Mouse (Mus musculus): ENCODE results near the gene Prkab1.
A peak's percentile ranks its signal among the peaks of the same experiment; 100 is the strongest.

Gene Prkab1

DNA sequence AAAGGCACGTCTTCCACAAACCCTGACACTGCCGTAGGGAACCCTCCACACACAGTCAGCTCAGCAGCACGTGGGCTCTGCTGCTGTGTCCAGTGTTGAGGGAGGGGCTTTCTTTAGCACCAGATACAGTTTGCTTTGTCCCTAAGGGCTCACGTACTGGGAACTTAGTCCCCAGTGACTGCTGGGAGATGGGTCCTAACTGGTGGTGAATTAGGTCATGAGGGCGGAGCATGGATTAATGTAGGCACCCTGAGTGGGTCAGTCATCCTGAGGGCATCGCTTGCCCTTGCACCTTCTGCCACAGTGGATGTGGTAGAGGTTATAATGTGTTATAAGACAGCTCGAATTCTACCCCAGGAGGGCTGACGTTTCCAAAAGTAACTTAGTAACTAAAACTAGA lies 6.9 kb downstream of the Prkab1 start:
- DNase-seq = no peak

DNA sequence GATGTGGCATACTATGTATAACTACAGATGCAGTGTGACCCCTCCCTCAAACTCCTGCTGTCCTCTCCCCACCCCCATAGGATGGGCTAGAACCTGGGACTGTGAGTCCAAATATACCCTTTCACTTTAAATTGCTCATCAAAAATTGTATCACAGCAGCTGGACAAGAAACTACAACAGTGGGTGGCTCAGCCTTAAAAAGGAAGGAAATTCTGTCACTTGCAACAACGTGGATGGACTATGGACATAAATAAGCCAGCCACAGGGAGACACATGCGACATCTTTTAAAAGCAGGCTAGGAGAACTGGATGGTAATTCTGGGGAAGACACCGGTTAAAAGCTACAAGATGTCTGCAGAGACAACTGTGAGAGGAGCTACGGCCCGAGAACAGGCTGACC lies 7.8 kb downstream of the Prkab1 start:
- no peak for DNase-seq

DNA sequence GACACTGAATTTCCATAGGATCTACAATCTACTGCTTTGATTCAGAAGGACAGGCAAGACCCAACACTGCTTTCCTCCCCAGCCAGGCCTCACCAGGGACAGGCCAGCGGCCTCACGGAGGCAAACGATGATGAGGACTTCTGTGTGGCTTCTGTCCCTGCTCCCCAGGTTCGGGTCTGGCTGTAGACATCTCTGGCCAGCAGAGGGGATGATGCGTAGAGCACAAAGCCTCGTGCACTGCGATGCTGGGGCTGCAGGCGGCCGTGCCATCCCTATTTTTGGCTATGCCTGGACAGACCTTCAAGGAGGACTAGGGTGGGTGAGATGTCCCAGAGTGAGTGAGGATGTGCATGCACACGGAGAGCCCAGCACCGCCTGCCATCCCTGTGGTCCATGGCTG lies 10.1 kb downstream of the Prkab1 start:
- no peak for DNase-seq

DNA sequence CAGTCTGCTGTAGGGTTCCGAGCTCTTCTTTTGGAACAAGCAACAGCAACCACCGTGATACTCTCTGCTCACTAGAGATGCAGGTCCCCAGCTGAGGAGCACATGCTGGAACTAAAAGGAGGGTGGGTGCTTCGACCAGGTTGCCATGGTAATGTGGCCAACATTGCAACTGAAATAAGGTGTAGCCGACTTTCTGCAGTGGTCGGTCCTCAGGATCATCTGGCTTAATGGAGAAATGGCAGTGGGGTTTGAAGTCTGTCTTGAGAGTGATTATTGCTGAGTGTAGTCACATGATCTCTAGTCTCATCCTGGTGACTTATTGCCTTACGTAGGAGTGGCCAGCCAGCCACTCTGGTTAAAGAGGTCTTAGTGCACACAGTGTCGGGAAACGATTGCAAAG lies 10.5 kb downstream of the Prkab1 start:
- DNase-seq = no peak

DNA sequence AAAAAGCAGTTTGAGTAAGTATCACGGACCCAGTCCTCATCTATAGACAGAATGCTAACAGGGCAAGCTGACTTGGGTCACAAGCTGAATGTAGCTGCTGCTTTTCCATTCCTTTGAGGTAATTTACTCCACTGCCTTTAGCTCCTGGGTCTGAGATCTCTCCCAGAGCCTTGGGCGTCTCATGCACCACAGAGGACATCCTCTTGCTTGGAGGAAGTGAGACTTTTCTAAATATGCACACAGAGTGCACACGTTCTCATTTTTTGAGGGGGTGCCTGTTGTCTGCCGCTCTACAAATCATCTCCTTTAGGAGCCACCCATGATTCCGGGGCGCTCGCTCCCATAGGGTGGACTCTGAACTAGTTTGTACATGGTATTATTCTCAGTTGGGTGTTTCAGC lies 11.8 kb downstream of the Prkab1 start:
- DNase-seq = no peak

DNA sequence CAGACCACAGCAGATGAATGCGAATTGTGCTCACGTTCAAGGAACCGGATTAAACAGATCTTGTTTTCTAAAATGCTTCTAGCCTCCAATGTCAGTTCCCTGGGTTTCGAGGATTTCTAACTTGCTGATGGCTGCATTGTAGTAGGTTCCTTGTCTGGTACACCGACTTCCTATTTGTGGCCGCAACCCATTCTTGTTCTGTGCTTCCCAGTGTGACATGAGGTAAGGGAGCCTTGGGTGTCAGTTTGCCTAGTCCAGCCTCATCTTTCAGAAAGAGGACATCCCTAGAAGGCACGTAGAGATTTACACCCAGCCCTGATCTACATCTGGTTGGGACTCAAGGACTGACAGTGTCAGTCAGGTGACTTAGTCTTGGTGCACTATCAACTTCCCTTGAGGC lies 12.6 kb downstream of the Prkab1 start:
- DNase-seq = no peak

DNA sequence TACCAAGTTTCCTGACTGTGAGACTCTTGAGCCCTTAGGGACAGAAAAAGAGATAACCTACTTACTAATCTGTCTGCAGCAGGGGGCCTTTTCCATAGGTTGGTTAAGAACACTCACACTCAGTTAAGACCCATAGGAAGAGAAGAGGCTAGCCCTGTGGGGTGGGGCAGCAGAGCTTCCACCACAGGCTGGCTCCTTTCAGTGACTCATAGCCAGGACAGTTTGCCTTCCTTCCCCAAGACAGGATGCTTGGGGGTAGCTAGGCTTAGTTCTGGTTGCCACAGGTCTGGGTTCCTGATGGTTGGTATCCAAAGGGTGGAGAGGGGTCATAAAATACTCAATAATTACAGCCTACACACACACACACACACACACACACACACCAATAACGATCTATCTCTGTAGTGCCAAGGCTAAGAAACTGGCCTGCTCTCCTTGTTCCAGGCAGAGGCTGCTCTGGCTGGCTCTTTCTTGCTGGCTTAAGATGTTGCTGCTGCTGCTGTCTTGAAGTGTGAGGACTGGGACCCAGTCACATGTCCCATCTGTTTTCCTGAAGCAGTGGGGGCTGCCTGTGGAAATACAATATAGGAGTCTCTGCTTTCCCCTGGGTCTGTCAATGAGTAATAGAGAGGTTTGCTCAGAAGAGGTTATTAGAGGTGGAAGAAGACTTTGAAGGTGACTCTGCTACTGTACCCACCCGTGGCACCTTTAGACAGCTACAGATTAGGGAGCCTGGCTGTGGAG lies 14.3 kb downstream of the Prkab1 start:
- no peak for DNase-seq

DNA sequence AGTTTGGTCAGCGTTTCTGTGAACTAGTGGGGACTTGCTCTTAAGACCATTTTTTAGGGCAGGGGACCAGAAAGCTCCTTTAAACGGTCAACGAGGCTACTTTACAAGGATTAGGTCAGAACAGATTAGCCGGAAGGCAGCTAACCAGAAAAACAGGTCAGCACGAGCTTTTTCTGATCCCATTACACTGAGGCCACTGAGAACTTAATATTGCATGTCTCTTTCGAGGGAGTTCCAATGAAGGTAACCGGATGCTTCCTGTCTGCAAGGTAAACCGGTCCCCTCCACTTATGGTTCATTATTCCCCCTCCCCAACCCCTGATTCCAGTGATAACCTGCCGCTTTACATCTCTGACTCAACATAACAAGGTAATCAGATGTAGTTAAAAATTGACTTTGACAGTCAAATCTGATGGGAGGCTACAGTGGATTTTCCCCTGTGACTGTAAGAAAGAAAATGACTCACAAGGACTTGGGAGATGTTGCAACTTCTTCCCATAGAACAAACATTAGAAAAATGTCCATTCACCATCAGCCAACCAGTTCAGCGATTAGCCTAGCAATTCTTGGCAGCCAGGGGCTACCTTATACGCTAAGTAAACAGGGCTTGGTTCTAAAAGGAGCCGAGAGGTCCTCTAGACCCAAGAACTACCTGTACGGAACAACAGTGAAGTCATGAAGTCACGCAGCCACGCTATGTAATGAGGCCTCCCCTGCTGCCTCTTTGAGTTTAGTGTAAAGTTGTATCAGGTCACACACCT lies 15.0 kb downstream of the Prkab1 start:
- peak; percentile 42 for DNase-seq

DNA sequence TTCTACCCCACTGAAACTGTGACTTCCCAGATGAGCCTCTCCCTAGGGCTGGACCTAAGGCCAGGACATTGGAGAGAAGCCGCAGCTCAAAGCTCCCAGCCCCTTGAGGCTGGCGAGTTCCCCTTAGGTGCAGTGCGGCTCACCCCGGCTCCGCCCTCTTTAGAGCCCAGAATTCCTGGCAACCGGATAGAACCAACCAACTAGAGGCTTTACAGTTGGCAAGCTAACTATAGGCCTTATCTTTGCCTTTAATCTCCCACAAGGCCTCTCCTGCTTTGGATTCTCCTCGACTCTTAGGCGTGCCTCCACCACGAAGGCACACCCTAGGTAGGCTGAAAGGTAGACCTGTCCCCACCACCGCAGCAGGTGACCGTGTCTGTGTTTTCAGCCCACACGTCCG lies 16.6 kb downstream of the Prkab1 start:
- peak; percentile 37 for DNase-seq

DNA sequence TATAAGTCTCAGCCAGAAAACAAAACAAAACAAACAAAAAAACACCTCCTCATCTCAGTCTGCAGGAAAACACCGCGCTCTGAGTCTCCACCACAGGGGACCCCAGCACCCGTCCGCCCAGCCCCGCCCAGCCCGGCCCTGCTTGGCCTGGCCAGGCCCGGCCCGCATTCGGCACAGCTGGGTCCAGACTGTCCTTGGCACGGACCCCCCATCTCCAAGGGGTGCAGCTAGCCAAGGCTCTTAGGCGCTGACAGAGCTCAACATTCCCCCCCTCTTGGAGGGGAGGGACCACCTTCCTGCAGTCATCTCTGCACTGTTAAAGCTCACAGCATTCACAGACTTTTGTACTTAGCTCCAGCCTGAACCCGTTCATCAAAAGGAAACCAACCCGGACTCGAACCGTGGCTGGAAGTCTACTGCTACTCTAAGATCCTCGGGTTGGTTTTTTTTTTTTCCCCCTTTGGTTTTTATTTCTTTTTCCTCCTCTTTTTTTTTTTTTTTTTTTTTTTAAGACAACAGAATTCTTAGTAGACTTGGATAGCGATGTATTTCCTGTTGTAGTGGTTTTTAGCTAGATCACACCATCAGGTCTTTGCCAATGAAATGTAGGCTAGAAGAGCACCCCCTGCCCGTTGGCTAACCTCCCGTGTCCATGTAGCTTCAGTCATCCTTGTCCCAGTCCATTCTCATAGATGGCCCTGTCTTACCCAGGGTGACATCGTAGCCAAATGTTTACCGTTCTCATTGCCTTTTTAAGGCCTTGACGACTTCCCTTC lies 17.8 kb downstream of the Prkab1 start:
- DNase-seq = peak; percentile 66

DNA sequence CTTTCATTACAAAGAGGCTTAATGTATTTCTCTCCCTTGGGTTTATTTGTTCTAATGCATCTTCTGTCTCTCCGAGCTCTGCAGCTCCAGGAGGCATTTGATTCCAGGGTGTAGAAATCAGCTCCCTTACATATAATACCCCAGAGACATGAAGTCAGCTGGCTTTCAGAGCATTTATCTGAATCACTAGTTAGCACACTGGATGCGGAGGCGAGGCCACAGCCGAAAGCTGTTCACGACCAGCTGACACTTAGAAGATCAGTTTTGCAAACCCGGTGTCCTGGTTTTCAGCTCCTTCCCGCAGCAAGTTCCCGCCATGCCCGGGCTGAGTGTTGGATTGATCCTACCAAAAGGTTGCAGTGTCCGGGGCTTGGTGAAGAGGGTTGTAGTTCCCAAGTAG lies 20.0 kb downstream of the Prkab1 start:
- no peak for DNase-seq

DNA sequence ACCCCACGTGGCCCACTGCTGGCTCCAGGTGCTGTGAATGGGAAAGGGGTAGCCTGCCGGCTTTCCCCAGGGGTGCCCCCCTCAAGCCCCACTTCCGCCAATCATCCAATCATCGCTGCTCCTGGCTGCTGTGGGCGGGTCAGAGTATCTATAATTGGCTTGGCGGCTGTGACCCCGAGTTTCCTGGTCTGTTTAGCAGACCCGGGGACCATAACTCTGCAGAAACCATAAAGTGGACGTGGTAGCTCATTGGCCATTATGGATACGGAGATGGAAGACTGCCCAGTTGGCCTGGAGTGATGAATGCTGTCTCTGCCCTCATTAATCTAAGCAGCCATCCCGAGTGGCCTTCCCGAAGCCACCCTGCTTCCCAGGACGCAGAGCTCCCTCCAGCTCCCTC lies 20.5 kb downstream of the Prkab1 start:
- no peak for DNase-seq

DNA sequence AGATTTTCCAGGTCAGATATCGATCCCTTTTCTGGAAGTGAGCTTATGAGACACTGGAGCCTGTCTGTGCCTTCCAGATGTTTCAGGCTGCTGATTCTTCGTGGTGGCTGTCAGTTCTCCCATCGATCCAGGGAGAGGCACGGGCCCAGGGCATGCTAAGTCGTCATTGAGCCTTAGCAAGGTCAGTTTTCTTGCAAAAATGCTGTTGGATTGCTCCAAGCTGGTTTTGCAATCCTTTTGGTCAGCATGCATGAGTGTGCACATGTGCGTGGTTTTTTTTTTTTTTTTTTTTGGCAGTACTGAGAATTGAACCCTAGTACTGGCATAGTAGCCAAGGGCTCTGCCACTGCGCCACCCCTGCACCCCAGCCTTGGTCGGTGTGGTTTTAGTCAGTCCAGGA lies 21.2 kb downstream of the Prkab1 start:
- no peak for DNase-seq

DNA sequence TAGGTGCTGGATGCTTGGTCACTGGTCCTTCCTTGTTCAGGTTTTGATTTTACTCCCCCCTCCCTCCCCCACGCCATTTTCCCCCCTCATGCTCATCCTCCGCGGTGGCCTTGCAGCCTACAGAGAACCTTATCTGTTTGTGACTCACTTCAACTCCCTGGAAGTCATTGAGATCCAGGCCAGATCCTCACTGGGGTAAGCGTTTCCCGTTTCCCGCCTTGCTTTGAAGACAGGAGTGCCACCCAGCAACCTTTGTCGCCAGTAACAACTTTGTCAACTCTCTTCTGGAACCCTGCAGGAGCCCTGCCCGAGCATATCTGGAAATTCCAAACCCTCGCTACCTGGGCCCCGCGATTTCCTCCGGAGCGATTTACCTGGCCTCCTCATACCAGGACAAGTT lies 26.9 kb downstream of the Prkab1 start:
- DNase-seq = no peak

DNA sequence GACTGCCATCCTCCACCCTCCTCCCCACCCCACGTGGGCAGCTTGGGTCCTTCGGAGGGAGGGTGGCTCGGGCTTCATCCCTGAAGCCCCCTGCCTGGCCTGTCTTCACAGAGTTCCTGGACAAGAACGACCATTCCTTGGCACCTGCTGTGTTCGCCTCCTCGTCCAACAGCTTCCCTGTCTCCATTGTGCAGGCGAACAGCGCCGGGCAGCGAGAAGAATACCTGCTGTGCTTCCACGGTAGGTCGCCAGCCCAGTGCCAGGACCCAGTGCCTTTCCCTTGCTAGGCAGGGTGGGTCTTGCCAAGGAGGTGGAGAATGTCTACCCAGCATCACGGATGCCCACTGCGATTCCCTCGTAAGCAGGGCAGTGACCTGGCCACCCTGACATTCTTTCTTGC lies 30.2 kb downstream of the Prkab1 start:
- no peak for DNase-seq

DNA sequence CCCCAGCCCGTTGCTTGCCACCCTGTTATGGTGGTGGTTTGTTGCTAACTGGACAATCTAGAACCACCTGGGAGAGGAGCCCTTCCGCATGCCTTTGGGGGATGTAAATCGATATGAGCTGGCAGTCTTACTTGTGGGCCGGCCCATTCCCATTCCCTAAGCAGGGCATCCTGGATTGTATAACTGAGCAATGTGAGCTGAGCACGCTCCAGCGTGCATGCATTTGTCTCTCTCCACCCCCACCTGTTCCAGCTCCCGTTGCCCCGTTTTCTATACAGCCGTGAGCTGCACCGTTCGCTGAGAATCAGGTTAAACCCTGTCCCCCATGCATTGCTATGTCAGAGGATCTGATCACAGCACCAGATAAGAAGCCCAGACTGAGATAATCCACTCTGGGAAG lies 32.6 kb downstream of the Prkab1 start:
- no peak for DNase-seq

DNA sequence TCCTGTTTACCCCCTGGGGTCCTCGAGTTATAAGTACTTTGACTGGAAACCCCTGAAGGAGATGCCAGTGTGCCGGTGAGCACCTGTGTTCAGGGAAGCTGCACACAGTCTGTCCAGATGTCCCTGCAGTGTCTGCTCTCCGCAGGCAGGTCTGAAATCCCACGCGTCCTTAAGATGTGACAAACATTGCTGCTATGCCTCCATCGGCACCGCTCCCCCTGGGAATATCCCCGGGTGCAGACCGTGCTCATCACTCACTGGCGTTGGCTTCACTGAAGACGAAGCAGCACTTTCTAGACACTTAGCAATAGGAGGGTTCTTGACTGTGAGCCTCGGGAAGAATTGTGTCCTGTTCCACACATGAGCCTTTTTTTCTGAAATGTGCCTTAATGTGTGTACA lies 37.0 kb downstream of the Prkab1 start:
- DNase-seq = no peak

DNA sequence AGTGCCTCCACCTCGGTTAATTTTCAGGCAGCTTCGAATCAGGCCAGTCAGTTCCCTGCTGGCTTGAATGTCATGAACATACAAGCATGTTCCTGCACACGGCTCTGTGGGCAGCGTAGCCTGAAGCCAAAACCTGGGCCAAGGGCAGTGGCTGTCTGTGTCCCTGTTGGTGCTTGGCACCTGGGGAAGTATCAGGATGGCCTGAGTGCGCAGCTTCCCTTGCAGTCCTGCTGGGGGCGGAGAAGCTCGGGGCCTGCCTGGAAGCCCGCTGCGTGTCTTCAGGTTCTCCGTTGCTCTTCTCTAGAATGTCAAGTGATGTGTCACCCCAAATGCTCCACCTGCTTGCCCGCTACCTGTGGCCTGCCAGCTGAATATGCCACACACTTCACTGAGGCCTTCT lies 39.2 kb downstream of the Prkab1 start:
- DNase-seq = no peak

DNA sequence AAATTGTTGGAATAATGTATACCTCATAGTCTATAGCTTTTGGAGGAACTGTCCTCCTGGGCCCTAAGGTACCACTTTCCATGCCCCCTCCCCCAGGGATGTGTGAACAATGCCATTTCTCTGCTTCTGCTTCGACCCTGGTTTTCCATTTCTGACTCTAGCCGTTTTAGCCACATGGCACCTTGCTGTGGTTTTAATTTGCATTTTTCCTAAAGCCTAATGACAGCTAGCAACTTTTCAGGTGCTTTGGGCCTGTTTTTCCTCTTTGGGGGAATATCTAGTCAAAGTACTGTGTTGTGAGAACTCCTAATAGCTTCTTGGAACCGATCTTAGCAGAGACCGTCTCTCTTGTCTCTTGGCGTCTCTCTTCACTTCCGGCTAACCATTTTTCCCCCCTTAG lies 39.9 kb downstream of the Prkab1 start:
- no peak for DNase-seq

DNA sequence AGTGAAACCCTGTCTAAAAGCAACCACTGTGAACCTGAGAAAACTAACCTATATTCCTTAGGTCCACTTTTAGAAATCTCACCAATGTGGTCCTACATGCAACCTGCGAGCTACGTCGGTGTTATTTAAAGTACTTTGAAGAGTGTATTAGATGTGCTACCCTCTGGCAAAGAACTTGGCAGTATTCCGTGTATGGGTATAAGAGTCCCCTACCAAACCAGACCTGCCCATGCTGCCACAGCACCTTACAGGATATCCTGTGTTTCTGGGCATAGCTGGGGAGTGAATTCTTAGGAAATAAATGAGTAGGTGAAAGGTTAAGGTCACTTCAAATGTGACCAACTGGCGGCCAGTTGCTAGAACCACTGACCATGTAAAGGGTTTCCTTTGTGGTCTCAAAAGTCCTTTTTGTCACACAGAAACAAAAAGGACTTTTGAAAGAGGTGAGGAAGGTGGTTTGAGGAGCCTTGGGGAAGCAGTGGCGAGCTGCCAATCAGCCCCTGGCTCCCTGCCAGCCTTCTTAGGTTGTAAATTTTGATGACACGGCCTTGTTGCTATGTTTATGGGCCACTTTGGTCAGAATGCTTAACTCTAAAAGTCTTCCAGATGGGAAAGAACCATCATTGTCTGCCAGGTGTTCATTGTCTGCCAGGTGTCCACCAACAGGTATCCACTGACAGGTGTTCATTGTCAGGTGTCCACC lies 41.5 kb downstream of the Prkab1 start:
- DNase-seq = peak; percentile 37

DNA sequence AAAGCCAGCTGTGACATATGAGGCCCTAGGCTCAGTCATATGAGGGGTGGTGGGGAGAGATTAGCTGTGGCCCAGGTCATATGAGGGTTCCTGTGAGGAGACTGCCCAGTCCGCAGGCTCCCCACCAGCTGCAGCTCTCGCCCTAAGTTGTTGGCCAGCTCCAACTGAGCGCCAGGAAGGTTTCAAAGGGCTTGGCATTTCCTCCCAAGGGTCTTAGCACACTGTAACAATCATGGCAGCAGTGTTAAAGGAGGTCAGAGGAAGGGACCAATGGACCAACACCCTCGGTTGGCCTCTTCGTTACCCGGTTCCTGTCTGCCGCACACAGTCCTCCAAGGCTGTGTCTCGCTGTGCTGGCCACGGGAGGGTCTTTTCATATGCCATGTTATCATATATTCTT lies 43.8 kb downstream of the Prkab1 start:
- DNase-seq = peak; percentile 50

DNA sequence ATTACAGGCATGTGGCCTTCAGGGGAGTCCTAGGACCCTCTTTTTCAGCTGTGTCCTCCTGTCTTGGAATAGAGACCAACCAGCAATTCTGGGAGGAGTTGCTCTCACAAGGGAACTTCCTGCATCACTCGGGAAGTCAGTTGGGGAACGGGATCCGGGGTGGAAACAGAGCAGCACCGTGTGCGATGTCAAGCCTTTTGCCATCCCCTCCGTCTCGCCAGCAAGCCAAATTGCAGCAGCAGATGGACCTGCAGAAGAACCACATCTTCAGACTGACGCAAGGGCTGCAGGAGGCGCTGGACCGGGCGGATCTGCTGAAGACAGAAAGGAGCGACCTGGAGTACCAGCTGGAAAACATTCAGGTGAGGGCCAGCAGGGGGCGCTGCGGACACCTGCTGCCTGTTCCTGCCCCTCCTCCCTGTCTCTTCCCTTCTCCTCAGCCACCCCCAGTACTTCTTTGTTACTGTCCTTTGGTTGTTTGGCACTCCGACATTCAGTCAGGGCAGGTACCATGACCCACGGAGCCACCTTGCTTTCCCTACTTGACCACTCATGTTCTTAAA lies 45.1 kb downstream of the Prkab1 start:
- peak; percentile 30 for DNase-seq

DNA sequence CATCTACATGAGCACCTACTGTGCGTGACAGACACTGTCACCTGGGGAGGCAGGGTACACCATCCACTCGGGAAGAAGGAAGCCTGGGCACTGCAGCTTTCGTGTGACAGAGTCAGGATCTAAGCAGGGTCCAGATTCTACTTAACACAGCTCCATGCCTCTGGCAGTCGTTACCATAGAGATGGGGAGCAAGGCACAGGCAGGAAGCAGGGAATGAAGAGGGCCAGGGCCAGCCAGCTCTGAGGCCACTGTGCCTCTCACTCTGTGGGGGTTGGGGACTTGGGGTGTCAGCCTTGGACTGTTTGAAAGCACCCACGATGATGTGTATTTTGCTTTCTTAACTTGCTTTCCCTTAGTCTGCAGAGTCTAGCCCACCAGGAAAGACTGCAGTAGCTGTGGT lies 46.1 kb downstream of the Prkab1 start:
- no peak for DNase-seq
